Mouse (Mus musculus): ENCODE results near the gene Olfr873.
"Not testable (repeated sequence)": the region's sequence is repeated elsewhere in the genome, so short reads cannot be mapped to it uniquely, and the experiment has no call there.

The Olfr873 gene

DNA sequence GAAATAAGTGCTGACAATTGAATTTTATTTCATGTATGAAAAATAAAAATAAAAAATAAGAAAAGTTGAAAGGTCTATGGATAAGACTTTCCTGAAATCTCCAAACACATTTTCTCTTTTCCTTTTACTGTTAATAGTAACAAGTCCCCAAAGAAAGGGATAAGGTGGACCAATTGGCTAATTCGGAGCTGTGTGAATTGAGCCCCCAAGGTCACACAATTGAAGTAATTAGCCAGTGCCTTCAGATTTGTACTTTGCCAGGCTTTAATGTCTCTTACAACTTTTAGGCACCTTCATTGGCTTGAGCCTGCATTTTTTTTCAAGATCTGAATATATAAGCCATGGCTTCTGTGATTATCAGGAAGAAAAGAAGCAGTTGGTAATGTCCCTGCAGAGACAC lies at the start of gene Olfr873:
Gene Olfr873, plus strand, starts transcription at position 301 of the 400 bp plus-strand sequence.
- DNase-seq (ENCODE audit: low spot score), result no peak

DNA sequence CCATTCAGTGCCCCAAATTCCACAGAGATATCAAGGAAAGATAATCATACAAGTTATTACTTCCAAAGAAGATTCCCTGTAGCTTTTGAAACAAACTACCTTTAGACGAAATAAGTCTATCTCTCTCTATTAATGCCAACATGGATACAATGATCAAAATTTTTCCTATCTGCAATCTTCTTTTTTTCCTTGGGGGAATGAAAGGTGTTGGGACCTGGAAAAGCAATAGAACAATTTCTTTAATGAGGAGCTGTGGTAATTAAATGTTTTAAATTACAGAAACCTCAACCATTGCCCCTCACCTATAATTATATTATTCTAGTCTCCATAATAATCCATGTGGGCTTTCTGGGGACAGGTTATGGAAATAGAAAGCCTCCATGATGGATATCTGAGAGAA lies 16.3 kb upstream of the Olfr873 start, which contains the start of gene Olfr39:
Gene Olfr39, plus strand, starts transcription at position 301 of the 400 bp plus-strand sequence.
- DNase-seq (ENCODE audit: low spot score), result no peak

DNA sequence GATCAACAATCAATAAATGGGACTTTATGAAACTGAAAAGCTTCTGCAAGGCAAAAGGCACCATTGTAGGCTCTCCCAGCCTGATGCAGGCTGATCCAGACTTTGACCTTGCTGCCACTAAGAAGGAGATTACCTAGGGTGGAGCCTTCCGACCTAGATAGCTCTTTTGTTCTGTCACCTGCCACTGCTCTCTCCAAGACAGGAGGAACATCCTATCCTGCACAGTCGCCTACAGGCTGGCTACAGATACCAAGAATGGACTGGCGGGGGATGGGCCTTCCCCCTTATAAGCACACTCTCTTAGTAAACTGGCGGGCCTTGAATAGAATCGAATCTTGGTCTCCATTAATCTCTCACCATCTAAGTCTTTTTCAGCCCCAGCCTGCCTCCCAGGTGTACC lies 2.8 kb upstream of the Olfr873 start:
- not testable (repeated sequence) for DNase-seq (ENCODE audit: low spot score)

DNA sequence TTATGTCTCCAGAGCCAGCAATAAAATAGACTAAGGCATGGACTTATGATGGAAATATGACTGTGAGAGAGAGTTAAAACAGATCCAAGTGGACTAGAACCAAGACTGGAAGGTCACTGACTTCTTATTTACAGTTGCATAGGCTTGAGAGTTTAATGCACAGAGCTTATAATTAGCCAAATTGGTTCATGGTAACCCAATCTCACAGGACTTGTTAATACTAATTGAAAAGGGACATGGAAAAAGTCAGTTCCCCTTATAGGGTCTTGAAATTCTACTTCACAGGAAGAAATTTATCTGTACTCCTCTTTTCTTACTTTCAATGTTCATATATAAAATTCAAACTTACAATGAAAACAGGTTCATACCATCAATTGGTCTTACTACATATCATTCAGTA lies 37.7 kb downstream of the Olfr873 start, which contains the start of gene Olfr18:
Gene Olfr18, minus strand, starts transcription at position 101 of the 400 bp plus-strand sequence.
- DNase-seq (ENCODE audit: low spot score), result no peak

DNA sequence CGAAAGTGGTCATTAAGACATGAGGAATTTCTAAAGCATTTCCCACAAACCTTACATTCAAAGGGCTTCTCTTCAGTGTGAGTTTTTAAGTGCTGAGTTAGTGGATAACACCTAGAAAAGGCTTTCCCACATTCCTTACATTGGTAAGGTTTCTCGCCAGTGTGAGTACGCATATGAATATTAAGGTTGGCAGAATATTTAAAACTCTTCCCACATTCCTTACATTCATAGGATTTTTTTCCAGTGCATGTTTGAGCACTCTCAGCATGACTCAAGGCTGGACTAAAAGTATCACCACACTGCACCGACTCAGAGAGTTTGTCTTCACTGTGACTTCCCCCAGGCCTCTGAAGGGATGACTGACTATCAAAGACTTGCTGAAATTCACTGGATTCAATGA lies 50.2 kb downstream of the Olfr873 start:
- no peak for DNase-seq (ENCODE audit: low spot score)

Measured in layer of hippocampus, adult 9-10 months (tissue).